ENCODE assay signal across 16 mouse cellular contexts in genomic region chr14:79848116-79848515, GRCm38 (mm10).
"Had no signal": no experiment of that assay in that cellular context is flagged by ENCODE, and none has a peak within 500 bp of the region (broad histone marks: within the 10 kb centered on the region; RNA-seq: fewer than 3 reads in every experiment).

No protein-coding gene starts in this region.

- H3K27ac ChIP-seq: neural tube, embryonic 13.5 days; neural tube, embryonic 15.5 days; stomach, embryonic 15.5 days; stomach, postnatal 0 days had no signal

- H3K9me3 ChIP-seq: neural tube, embryonic 13.5 days; neural tube, embryonic 15.5 days; stomach, embryonic 15.5 days had no signal

- H3K4me3 ChIP-seq: neural tube, embryonic 13.5 days; neural tube, embryonic 15.5 days; stomach, embryonic 15.5 days had no signal

- H3K36me3 ChIP-seq: neural tube, embryonic 13.5 days; neural tube, embryonic 15.5 days; stomach, embryonic 15.5 days had no signal

- DNase-seq: retina, postnatal 1 day; right cerebral cortex, adult 18-20 months; right cerebral cortex, postnatal 14 days; right cerebral cortex, postnatal 25 days; right cerebral cortex, postnatal 4 days; spleen, adult 18-20 months; thymus, adult 18-20 months; thymus, adult 2 months; thymus, postnatal 14 days; thymus, postnatal 25 days; thymus, postnatal 36 days; thymus, postnatal 4 days had no signal

- H3K27me3 ChIP-seq: neural tube, embryonic 13.5 days; neural tube, embryonic 15.5 days; stomach, embryonic 15.5 days had no signal

- H3K4me2 ChIP-seq: neural tube, embryonic 13.5 days; neural tube, embryonic 15.5 days; stomach, embryonic 15.5 days had no signal

- H3K4me1 ChIP-seq: stomach, embryonic 15.5 days had no signal

- H3K9ac ChIP-seq: neural tube, embryonic 13.5 days; neural tube, embryonic 15.5 days; stomach, embryonic 15.5 days had no signal
